Mouse (Mus musculus) gastrocnemius, adult 8-10 months (tissue): Measurements from ENCODE around the gene Tle6. TPM values are rescaled to one million over a fixed set of nuclear protein-coding genes. Genes with fewer than 3 reads are reported as not detected.
"Not testable (repeated sequence)": the region's sequence is repeated elsewhere in the genome, so short reads cannot be mapped to it uniquely, and the experiment has no call there.

Experiments
- DNase-seq, 2 experiments: peaks; one replicate each; pipeline ENCODE4 v3.0.0; 2022; ENCODE audit warnings: low spot score in 2 of 2
- total RNA-seq, 4 experiments: library from RNA; stranded (reverse); gene quantifications; 2 replicates each; pipeline ENCODE4 v1.2.4; 2022

The Tle6 gene
- total RNA-seq: 1 to 10 TPM; 4.1 to 6.9 (median 5.3) TPM

DNA sequence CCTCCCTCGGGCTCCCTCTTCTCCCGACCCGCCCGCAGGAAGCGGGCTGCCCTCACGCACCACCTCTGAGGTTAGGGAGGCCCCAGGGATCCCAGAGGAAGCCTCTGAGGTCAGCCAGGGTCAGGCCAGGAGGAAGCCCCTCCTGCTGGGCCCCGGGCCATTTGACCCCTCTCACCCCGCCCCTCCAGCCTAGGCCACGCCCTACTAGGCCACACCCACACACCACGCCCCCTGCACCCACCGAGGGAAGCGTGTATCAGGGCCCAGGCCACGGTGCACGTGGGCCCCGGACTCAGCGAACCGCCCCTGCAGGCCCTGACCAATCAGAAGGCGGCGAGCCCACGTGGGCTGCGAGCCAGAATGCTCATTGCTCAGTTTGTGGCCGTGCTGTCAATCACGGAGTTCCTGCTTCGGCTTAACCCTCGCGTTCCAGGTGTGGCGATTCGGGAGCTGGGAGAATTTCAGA lies at the start of gene Tle6:
TSS of gene Tle6 (minus strand) at position 336 of the 466 bp plus-strand sequence.
- peak; percentile 95 for DNase-seq

GRCm38 (mm10) chr10:81648803-81649775 lies 48.2 kb upstream of the Tle6 start, which contains the start of gene Gm10778:
Gm10778 (plus strand) TSS chr10:81649059.
- DNase-seq: peak; percentile 71 to 75

- no peak for DNase-seq
Observed at GRCm38 (mm10) chr10:81646015-81646555, 45.2 kb upstream of the Tle6 start.

- no peak for DNase-seq
Observed at GRCm38 (mm10) chr10:81645391-81645790, 44.5 kb upstream of the Tle6 start.

GRCm38 (mm10) chr10:81644716-81645115 lies 43.8 kb upstream of the Tle6 start:
- DNase-seq: peak in 1 of 2 experiments; percentile 2

GRCm38 (mm10) chr10:81644162-81644561 lies 43.3 kb upstream of the Tle6 start:
- DNase-seq: no peak

DNA sequence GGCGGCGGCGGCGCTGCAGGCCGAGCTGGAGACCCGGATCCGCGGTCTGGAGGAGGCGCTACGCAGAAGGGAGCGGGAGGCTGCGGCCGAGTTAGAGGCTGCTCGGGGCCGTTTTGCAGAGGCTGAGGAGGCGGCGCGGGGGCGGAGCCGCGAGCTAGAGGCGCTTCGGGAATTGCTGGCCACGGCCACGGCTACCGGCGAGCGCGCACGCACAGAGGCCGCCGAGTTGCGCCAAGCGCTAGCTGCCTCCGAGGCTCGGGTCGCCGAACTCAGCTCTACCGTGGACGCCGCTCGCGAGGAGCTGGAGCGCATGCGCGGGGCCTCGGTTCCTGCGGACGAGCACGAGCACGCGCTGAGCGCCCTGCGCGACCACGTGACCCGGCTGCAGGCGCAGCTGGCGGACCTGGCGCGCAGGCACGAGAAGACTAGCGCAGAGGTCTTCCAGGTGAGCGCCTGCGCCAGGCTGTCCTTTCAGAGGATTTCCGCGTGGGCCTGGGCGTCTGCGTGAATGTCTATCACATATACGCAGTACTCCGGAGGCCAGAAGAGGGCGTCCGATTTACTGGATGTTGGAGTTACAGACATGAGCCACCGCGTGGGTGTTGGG lies 42.7 kb upstream of the Tle6 start:
- DNase-seq: peak; percentile 88 to 95

DNA sequence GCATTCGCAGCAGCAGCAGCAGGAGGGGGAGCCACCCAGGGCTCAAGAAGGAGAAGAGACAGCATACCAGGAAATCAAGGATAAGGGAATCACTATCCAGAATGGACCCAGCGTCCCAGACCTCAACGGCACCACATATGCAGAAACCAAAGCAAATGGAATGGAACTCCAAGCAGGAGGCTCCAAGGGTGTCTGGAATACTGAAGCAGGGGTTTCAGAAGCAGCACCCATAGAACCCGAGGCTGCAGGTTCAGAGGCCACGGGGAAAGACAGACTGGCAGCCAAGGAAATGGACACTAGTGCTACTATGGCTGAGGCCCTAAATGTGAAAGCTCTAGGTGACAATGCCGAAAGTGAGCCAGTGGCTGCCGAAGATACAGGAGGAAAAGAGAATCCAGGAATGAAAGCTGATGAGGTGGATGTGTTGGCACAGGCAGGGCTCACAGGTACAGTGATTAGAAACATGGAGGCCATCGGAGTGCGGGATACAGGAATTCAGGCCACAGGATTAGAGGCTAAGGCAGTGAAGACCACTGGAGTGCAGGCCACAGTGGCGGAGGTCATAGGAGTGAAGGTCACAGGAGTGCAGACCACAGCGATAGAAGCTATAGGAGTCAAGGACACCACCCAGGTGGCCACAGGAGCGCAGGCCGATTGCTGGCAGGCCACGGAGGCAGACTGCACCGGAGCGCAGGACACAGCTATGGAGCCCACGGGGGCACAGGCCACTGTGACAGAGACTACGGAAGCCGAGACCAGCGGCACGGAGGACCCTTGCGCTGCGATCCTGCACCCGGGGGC lies 42.0 kb upstream of the Tle6 start:
- DNase-seq: no peak

- no peak for DNase-seq
Observed at GRCm38 (mm10) chr10:81641978-81642647, 41.2 kb upstream of the Tle6 start.

- DNase-seq: no peak
Observed at GRCm38 (mm10) chr10:81641566-81641965, 40.7 kb upstream of the Tle6 start.

DNA sequence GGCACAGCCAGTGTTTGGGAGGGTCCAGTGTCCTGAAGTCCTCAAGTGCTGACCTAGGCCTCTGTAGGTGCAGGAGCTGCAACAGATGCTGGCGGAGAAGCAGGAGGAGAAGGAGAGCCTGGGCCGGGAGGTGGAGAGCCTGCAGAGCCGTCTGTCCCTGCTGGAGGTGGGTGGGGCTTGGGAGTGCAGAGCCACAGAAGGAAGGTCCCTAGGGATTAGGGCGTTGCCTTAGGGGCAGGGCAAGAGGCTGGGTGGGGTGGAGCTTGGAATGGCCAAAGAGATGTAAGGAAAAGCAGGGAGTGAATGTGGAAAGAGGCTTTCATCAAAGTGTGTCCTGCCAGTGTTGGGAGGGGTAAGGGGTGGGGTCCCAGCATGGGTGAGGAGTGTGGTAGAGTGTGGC lies 40.0 kb upstream of the Tle6 start:
- not testable (repeated sequence) for DNase-seq

DNA sequence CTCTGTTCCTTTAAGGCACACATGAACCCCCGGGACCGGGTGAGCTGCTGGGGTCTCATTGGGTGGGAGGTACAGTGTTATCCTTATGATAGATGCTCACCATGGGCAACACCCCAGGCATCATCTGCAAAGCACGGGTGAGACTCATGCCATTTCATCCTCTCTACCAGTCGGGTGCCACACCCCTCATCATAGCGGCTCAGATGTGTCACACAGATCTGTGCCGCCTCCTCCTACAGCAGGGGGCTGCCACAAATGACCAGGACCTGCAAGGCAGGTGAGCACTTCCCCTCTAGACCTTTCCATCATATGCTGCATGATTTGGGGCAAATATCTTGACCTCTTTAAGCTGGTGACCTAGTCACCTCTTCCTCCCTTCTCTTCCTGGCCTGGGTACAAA lies 37.2 kb upstream of the Tle6 start:
- DNase-seq: no peak

DNA sequence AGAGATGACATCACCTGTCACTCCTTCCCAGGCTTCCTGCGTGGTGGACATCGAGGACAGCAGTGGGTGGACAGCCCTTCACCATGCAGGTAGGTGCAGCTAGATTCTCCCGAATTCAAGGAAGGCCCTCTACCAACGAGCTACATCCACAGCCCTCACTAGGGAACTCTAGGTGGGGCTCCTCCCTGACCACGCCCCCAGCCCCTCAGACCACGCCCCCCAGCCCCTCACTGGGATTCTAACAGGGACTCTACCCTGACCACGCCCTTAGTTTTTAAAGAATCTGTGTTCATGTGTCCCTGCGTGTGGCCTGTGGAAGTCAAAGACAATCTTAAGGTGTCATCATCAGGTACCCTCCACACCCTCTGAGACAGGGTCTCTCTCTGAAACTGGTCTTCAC lies 35.5 kb upstream of the Tle6 start:
- DNase-seq: no peak

- peak in 1 of 2 experiments; percentile 64 for DNase-seq
Observed at GRCm38 (mm10) chr10:81633253-81634099, 32.6 kb upstream of the Tle6 start.

- no peak for DNase-seq
Observed at GRCm38 (mm10) chr10:81628390-81628789, 27.5 kb upstream of the Tle6 start, which contains the start of gene Ankrd24. Ankrd24 (plus strand) TSS chr10:81628540.

- no peak for DNase-seq
Observed at GRCm38 (mm10) chr10:81627836-81628220, 27.0 kb upstream of the Tle6 start.

DNA sequence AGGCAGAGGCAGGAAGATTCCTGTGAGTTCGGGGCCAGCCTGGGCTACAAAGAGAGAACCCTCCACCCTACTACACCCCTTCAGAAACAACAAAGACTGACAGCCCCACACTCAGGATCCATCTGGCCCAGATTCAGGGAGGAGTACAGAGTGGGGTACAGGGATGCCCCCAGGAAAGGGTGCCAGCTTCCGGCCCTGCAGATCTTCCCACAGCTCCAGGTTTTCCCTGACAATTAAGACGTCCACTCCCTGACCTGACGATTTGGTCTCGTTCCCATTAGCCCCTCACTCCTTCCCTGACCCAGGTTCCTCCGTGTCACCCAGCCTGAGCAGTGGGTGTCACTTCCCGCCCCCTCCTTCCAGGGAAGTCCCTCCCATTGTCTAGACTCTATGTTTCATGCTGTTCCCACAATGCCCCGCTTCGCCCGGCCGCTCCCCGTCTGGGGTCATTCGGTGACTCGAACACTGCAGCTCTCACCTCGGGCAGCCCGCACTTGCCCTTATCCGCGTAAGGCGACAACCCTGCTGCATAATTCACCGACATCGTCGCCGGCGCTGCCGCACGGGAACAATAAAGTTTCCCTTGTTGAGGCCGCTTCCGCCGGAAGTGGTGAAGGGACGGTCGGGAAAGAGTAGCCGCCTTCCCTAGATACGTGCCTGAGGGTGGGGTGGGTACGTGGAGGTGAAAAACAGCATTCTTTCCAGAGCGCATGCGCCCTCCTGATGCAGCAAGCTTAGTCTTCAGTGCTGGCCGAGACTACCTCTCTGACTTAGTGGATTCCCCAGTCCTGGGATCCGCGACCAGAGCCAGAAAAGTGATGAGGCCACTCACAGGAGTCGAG lies 26.3 kb upstream of the Tle6 start, which contains the start of gene Sirt6:
TSS of gene Sirt6 (minus strand) at position 804 of the 842 bp plus-strand sequence.
- peak; percentile 80 to 88 for DNase-seq
